Mouse (Mus musculus): Measurements from ENCODE around the gene Slc28a2.

GRCm38 (mm10) chr2:122408928-122409327 lies 17.3 kb upstream of the Slc28a2 start:
- TF ChIP-seq CTCF (IDR thresholded peaks at IDR 0.05), result no peak
- TF ChIP-seq EP300 (IDR thresholded peaks at IDR 0.05), result no peak

Data from lung, postnatal 0 days (tissue).